Mouse (Mus musculus) G1E (cell line): Measurements from ENCODE around the gene Fam69a. TPM values are rescaled to one million over a fixed set of nuclear protein-coding genes. Genes with fewer than 3 reads are reported as not detected.

ENCODE experiments used
- ATAC-seq: 2 replicates; pipeline ENCODE4 v1.8.0; 2016; ENCODE audit warnings: mild to moderate bottlenecking; ENCODE audit not compliant: insufficient number of reproducible peaks, poor library complexity, low FRiP score, severe bottlenecking; ENCODE audit errors: extremely low read depth
- DNase-seq: peaks from one replicate; pipeline ENCODE4 v3.0.0; 2012; ENCODE audit warnings: low spot score
- H3K27me3 ChIP-seq: 2 replicates; pipeline ENCODE4 v1.6.1; 2012; ENCODE audit warnings: mild to moderate bottlenecking, low read length, inconsistent platforms; ENCODE audit not compliant: insufficient read depth
- H3K36me3 ChIP-seq: replicated peaks from 2 replicates; pipeline ENCODE3; 2012; ENCODE audit warnings: mild to moderate bottlenecking, inconsistent platforms
- H3K4me1 ChIP-seq: 2 replicates; pipeline ENCODE4 v1.6.1; 2012; ENCODE audit warnings: low read depth, low read length, inconsistent platforms, mixed read lengths; ENCODE audit not compliant: insufficient read depth
- H3K4me3 ChIP-seq: 2 replicates; pipeline ENCODE4 v1.5.1; 2012; ENCODE audit warnings: low read depth, mild to moderate bottlenecking, inconsistent platforms, low read length, moderate library complexity, mixed read lengths
- H3K9me3 ChIP-seq: replicated peaks from 2 replicates; pipeline ENCODE4 v1.6.1; 2012; ENCODE audit warnings: inconsistent platforms
- CTCF ChIP-seq: IDR thresholded peaks from 2 replicates; pipeline ENCODE4 v1.5.1; 2012; ENCODE audit warnings: low read depth, low read length, inconsistent platforms, mixed read lengths
- GATA1 ChIP-seq: IDR thresholded peaks from 2 replicates; pipeline ENCODE4 v1.6.1; 2012; ENCODE audit warnings: borderline replicate concordance, low read length, inconsistent platforms, mixed read lengths
- GATA2 ChIP-seq: IDR thresholded peaks from 2 replicates; pipeline ENCODE4 v1.6.1; 2012; ENCODE audit warnings: low read depth, low read length, inconsistent platforms, borderline replicate concordance
- POLR2AphosphoS5 ChIP-seq: IDR thresholded peaks from 2 replicates; pipeline ENCODE4 v1.6.1; 2012; ENCODE audit warnings: low read depth, low read length, inconsistent platforms; ENCODE audit not compliant: insufficient replicate concordance
- TAL1 ChIP-seq: conservative IDR thresholded peaks from 2 replicates; pipeline ENCODE4 v1.6.1; 2012; ENCODE audit warnings: low read depth, low read length, inconsistent platforms, mixed read lengths
- polyA plus RNA-seq: library from polyadenylated mRNA; stranded (reverse); fragments of >175 nt; gene quantifications from 2 replicates; pipeline ENCODE4 v1.2.3, GENCODE M21; 2012
- total RNA-seq, 2 experiments: library from RNA; stranded (forward) in 1 of 2; stranded (reverse) in 1 of 2; fragments of 200-1000 nt in 1 of 2; fragments of >200 nt in 1 of 2; fragmentation: Nextera tagmentation in 1 of 2; gene quantifications; 2 replicates each; pipeline ENCODE4 v1.2.3; 2014 to 2017

Fam69a gene
- total and polyA plus RNA-seq, 3 experiments: 2.3 to 52.3 (median 25.8) TPM

- no peaks in the 10 kb centered on the region for H3K9me3 ChIP-seq
- no peak for DNase-seq
- no peaks in the 10 kb centered on the region for H3K27me3 ChIP-seq
- H3K4me3 ChIP-seq: no peak overlapping the region
- H3K36me3 ChIP-seq: no peaks in the 10 kb centered on the region
- H3K4me1 ChIP-seq: peaks cover 12% of the 10 kb centered on the region
- no peak for ATAC-seq
- TF ChIP-seq POLR2AphosphoS5 (no peak), CTCF (no peak), GATA1 (no peak), TAL1 (no peak), GATA2 (no peak)
Measured at GRCm38 (mm10) chr5:107880710-107881109, 106.2 kb downstream of the Fam69a start.

- Histone ChIP-seq H3K4me1 (peaks cover 31% of the 10 kb centered on the region), H3K4me3 (no peak overlapping the region), H3K9me3 (no peaks in the 10 kb centered on the region), H3K36me3 (peaks cover 5% of the 10 kb centered on the region), H3K27me3 (no peaks in the 10 kb centered on the region)
- TF ChIP-seq TAL1 (no peak), GATA1 (no peak), GATA2 (no peak), CTCF (no peak), POLR2AphosphoS5 (no peak)
- DNase-seq (no peak), ATAC-seq (no peak)
Measured at GRCm38 (mm10) chr5:107877053-107877452, 109.8 kb downstream of the Fam69a start.

DNA sequence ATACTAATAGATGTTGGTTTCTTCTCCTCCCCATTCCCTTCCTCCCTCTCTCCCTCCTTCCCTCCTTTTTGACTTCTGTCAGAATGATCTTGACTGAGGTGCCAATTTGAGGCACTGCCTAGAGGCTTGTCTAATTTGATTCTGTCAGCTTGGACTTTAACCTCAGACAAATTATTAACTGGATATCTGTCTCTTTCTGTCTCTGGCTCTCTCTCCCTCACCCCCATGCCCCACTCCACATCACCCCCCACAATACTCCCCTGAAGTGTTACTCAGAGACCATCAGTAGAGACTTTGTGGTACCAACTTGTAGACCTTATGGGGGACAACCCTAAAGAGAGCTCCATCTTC lies 111.6 kb downstream of the Fam69a start:
- DNase-seq (no peak), ATAC-seq (no peak)
- peaks cover 45% of the 10 kb centered on the region for H3K4me1 ChIP-seq
- no peaks in the 10 kb centered on the region for H3K9me3 ChIP-seq
- TF ChIP-seq POLR2AphosphoS5: no peak
- TF ChIP-seq GATA2: no peak
- TF ChIP-seq GATA1: no peak
- TF ChIP-seq TAL1: no peak
- TF ChIP-seq CTCF: no peak
- peaks cover 10% of the 10 kb centered on the region for H3K36me3 ChIP-seq
- no peaks in the 10 kb centered on the region for H3K27me3 ChIP-seq
- no peak overlapping the region for H3K4me3 ChIP-seq

GRCm38 (mm10) chr5:107874561-107875260 lies 112.2 kb downstream of the Fam69a start, which contains the start of gene Evi5:
TSS of gene Evi5 (minus strand) at chr5:107875107.
- ATAC-seq (peak; percentile 37; the same call in 1 of the 2 replicates), DNase-seq (peak; percentile 60)
- peaks cover 10% of the 10 kb centered on the region for H3K36me3 ChIP-seq
- no peaks in the 10 kb centered on the region for H3K9me3 ChIP-seq
- H3K4me1 ChIP-seq: peaks cover 50% of the 10 kb centered on the region
- H3K27me3 ChIP-seq: no peaks in the 10 kb centered on the region
- H3K4me3 ChIP-seq: peak within 1 kb of the TSS; percentile 53; the same call in 1 of the 2 replicates
- TF ChIP-seq TAL1 (no peak), GATA2 (no peak), POLR2AphosphoS5 (no peak), GATA1 (no peak), CTCF (no peak)

DNA sequence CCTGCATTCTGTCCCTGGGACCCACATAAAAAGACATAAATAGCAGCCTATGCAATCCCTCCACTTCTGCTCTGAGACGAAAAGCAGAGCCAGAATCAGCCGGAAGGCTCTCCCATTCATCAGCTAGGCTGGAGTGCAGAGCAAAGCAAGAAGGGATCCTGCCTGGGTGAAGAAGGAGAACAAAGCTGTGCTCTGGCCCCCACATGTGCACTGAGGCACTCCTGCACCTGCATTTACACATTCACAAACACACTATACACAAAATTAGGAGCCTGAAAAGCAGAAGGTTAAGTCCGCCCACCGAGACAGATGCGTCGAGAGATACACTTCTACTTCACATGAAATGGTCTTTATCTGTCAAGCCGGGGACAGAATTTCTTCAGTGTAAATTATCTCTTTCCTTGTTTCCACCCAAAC lies 113.0 kb downstream of the Fam69a start:
- ATAC-seq (peak; percentile 76), DNase-seq (peak; percentile 34)
- TF ChIP-seq TAL1 (peak; percentile 88), POLR2AphosphoS5 (no peak), GATA2 (no peak), CTCF (no peak)
- H3K9me3 ChIP-seq: no peaks in the 10 kb centered on the region
- peaks cover 56% of the 10 kb centered on the region for H3K4me1 ChIP-seq
- peaks cover 10% of the 10 kb centered on the region for H3K36me3 ChIP-seq
- peak overlapping the region; percentile 53; the same call in 1 of the 2 replicates for H3K4me3 ChIP-seq
- H3K27me3 ChIP-seq: no peaks in the 10 kb centered on the region

DNA sequence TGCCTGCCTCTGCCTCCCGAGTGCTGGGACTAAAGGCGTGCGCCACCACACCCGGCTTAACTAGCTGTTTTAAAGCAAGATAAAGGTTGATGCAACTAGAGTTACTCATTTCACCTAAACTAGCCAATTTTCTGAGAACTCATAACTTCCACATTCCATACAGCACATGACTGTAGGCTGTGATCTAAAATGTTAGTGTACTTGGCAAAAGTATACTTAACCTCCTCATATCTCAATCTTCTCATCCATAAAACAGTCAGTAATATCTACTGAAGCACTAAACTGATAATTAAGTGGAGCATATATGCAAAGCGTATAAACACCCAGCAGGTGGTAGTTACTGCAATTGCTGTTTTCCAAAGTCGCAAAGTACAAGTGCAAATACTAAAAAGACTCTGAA lies 113.6 kb downstream of the Fam69a start:
- TF ChIP-seq TAL1: no peak
- TF ChIP-seq GATA2: no peak
- no peak for TF ChIP-seq POLR2AphosphoS5
- TF ChIP-seq CTCF: no peak
- ATAC-seq (no peak), DNase-seq (no peak)

DNA sequence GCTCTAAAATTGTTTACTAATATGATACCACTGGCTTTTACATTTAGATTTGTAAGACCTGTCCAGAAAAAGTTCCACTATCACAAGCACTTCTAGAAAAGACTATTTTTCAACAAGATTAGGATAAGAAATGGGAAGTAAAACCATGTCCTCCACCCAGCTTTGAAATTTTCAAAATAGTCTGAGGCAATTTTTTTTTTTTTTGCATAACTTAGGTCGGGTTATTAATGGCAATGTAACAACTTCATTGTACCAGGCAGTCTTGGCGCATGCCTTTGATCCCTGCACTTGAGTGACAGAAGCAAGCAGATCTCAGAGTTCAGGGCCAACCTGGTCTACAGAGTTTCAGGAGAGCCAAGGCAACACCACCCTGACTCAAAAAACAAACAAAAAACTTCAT lies 117.2 kb downstream of the Fam69a start:
- TF ChIP-seq GATA2: no peak
- no peak for TF ChIP-seq CTCF
- TF ChIP-seq POLR2AphosphoS5: no peak
- no peak for TF ChIP-seq TAL1
- TF ChIP-seq GATA1: no peak
- H3K9me3 ChIP-seq: no peaks in the 10 kb centered on the region
- ATAC-seq: no peak
- H3K27me3 ChIP-seq: no peaks in the 10 kb centered on the region
- peaks cover 71% of the 10 kb centered on the region for H3K4me1 ChIP-seq
- H3K36me3 ChIP-seq: peaks cover 13% of the 10 kb centered on the region
- no peak for DNase-seq
- H3K4me3 ChIP-seq: no peak overlapping the region

More for the DNA sequence above, 113.6 kb downstream of the Fam69a start:
- peaks cover 10% of the 10 kb centered on the region for H3K36me3 ChIP-seq
- no peaks in the 10 kb centered on the region for H3K27me3 ChIP-seq
- H3K4me1 ChIP-seq: peaks cover 57% of the 10 kb centered on the region
- H3K4me3 ChIP-seq: peak overlapping the region; percentile 53; the same call in 1 of the 2 replicates
- H3K9me3 ChIP-seq: no peaks in the 10 kb centered on the region
